Mouse (Mus musculus) adrenal gland, postnatal 25 days (tissue): ENCODE results near the gene Acap2. TPM values are rescaled to one million over a fixed set of nuclear protein-coding genes. Genes with fewer than 3 reads are reported as not detected.
A peak's percentile ranks its signal among the peaks of the same experiment; 100 is the strongest.

ENCODE experiments used
- DNase-seq: peaks from one replicate; pipeline ENCODE4 v3.0.0; 2021; ENCODE audit warnings: mixed read lengths
- long read RNA-seq: library from polyadenylated mRNA; stranded (forward); transcript quantifications from one replicate; pipeline ENCODE4 v2.0.0, GENCODE M21; 2021
- total RNA-seq: library from RNA; stranded (reverse); gene quantifications from 2 replicates; pipeline ENCODE4 v1.2.3, GENCODE M21; 2021

The Acap2 gene
- 43.3 and 49.5 TPM in 2 replicates for total RNA-seq
- long read RNA-seq, transcript Acap2-203 (23 exons, 3,414 nt) = major isoform, 7 of 13 reads
- long read RNA-seq, partial matches to known transcripts = 4 of 13 reads
- long read RNA-seq, other reads (novel, unspliced or antisense) = 2 of 13 reads

DNA sequence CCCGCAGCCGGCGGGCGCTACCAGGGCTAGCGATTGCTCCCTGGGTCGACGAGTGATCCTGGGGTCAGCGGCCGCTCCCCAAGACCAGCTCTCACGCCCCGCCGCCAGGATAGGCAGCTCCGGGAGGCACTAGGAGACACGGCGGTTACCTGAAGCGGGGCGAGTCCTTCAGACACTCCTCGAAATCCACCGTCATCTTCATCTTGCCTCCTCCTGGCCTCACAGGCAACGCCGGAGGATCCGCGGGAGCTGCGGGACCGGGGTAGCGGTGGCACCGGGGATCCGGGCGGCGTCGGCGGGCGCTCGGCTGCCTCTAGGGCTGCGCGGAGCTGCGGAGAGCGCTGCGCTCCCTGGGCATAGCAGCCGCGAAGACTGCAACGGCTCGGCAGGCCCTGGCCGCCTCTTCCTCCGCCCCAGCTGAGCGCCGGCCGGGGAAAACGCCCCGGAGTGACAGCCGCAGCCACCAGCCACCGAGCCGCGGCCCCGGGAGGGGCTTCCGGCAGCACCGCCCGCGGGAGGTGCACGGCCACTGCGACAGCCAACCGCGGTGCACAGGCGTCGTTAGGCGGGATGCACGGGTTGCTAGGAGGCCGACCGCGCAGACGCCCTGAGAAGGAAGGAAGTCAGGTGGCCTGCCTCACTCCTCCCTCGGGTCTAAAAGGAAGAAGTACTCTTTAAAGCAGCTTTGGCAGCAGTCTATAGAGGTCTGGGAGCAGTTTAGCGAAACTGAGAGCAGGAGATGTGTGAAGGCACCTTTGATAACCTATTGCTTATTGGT, at the start of gene Acap2:
Acap2 (minus strand) TSS at position 456 of the 778 bp plus-strand sequence.
- peak; percentile 98 for DNase-seq

DNA sequence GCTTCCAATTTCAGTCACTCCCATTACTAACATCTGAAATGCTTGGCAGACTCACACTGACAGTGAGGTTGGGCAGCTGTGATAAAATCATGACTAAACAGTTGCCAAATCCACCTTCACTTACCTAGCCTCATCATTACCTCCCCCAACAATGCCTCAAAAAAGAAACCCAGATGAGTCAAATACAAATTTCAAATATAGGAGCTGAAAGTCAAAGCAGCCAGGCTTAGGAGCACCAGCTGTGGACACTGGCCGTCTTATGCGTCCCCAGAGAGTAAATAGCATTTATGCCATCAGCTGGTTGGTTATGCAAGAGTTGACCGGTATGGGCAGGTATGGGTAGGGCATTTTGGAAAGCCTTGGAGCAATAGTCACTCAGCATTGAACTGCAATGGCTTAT, 48.4 kb upstream of the Acap2 start:
- DNase-seq = no peak

DNA sequence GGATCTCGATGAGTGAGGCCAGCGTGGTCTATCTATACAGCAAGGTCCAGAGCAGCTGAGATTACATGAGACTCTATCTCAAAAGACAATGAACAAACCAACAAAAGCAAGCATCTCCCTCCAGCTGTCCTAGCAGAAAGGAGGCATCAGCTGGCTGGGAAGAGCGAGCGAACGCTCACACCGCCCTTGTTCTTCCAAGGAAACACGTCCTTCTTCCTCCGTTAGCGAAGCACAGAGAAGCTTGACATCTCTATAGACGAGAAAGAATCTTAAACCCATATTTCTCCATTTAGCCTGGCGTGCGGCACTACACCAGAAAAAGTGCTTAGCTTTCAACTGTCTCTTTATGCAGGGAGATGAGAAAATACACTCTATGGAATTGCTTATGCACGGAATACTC, 47.7 kb upstream of the Acap2 start:
- no peak for DNase-seq

DNA sequence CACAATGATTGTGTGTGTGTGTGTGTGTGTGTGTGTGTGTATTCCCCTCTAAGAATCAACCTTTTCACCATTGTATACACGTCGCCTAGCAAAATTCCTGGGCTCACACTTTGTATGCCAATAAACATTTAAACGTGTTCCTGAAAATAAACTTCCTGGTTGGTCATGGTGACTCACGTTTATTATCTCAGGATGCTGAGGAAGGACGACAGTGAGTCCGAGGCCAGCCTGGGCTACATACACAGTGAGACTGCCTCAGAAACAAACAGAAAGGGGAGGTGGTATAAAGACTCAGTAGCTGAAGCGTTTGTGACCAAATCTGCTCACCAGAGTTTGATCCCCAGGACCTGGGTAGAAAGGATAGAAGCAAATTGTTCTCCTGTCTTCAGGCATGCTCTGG, 46.4 kb upstream of the Acap2 start:
- DNase-seq = no peak

DNA sequence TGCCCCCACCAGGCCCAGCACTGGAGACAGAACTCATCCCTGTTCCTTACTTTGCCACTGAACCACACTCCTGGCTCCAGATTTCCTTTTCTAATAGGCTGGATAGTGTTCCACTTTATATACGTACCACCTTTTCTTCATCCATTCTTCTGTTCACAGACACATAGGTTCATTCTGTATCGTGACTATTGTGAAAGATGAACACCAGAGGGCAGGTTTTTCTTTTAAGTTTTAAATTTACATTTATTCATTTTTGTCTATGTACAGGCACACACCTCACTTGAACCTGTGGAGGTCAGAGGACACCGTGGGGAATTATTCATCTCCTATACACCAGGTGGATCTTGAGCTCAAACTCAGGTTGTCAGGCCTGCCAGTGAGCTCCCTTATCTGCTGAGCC, 43.0 kb upstream of the Acap2 start:
- DNase-seq = no peak

DNA sequence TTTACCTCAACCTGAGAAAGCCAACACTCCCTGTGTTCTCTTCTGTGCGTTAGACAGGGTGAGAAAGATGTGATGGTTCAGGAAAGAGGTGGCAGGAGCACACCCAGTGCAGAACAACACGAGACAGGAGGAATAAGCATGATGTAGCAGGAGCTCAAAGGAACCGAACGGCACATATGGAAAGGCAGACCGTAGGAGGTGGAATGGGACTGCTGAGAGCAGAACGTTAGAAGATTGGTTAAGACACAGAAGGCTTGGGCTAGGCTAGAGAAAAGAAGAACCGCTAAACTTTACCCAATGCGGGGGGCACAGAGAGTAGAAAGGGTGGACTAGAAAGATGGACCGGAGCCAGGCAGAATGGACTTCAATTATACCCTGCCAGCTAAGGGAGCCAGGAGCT, 40.4 kb upstream of the Acap2 start:
- no peak for DNase-seq

DNA sequence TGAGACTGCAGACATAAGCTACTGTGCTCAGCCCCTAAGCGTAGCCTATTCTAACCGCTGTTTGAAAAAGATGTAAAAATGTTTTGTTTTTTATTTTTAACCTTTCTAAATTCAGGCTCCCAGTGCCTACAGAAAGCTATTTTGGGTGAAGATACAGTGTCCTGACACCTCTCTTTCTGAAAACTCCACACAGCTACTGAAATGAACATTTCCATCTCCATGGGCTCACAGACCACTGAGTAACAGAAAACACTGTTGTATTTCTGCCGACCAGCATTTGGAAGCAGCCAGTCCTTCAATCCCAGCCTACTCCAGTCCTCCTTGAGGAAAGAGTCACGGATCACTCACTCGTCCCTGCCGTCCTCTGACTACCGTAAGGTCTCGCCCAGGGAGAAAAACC, 39.5 kb upstream of the Acap2 start:
- no peak for DNase-seq

DNA sequence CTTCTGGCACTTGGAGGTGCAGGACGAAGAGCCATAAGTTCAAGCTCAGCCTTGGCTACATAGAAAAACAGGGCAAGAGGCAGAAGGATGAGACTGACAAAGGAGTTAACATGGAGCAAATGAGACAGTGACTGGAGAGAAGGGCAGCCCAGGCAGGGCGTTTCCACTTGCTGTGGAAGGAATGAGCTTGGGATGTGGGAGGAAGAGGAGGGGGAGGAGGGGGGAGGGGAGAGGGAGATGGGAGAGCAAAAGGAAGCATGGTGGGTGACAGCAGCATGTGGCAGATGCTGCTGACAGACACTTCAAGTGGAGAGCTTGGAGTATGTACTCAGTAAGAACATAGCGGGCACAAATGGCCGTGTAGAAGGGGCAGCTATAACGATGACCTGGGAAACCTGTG, 37.2 kb upstream of the Acap2 start:
- no peak for DNase-seq

DNA sequence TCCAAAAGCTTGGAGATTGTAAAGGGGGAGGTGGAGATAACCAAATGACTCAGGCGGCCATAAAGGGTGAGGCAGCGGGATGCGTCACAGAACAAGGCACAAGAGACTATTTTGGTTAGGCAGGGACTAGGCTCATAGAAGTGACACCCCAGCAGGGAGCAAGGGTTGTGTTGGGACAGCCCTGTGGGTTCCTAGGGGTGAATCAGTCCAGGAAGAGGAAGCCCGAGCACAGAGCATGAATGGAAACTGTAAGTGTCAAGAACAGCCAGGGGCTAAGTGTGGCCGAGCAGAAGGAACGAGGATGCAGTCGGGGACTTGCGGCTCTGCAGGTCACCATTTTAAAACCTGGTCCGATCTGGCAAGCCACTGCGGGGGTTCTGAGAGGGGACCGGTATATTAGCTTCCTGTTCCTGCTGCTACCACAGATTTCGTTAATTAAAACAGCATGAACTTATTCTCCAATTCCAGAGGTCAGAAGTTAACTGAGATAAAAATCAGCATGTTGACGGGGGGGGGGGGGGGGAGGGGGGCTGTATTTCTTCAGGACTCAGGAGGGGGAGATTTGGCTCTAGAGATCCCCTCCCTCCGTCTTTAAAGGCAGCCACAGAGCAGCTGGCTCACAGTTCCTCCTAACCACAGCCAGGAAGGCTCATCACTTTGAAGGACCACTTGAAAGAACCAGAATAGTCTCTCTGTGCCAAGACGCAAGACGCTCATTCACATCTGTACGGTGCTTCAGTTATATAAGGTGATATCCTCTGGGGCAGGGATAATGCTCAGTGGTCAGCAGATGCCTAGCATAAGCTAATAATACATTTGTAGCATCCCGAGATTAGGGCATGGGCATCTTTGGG, 34.6 kb upstream of the Acap2 start:
- DNase-seq = peak; percentile 35

DNA sequence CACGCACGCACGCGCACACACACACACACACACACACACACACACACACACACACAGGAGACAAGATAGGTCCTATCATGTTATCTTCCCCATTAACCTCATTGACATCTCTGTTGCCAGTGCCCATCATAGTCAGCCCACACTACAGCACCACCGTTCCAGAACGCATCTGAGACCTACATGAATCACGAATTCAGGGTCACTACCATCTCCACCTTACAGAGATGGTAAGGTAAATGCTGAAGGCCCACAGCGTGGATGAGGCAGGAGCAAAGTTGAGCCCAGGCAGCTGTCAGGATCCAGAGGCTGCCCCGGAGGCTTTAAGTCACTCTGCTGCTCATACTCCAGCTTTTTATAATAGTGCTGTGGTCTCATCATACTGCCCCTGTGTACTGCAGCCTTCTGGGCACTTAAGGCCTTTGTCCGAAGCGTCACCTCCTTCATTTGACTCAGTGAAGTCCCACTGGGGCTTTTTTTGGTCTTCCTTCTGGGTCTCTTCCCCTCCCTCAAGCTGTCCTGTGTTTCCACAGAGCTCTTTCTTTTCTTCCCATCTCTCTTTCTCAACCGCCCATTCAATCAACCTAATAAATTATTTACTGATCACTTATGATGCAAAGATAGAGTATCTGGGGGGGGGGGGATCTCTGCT, 33.9 kb upstream of the Acap2 start:
- no peak for DNase-seq

DNA sequence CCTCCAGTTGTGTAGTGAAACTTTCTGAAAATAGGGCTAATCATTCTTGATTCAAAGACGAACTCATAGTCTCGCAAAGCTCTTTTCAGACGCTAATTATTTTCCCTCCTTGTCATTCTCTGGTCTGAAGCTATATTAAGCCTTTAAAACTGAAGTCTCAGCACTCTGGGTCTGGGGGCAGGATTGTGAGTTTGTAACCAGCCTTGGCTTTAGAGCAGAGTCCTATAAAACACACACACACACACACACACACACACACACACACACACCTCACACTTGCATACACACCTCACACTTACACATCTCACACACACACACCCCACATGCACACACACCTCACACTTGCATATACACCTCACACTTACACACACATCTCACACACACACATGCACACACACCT, 33.3 kb upstream of the Acap2 start:
- DNase-seq = no peak

DNA sequence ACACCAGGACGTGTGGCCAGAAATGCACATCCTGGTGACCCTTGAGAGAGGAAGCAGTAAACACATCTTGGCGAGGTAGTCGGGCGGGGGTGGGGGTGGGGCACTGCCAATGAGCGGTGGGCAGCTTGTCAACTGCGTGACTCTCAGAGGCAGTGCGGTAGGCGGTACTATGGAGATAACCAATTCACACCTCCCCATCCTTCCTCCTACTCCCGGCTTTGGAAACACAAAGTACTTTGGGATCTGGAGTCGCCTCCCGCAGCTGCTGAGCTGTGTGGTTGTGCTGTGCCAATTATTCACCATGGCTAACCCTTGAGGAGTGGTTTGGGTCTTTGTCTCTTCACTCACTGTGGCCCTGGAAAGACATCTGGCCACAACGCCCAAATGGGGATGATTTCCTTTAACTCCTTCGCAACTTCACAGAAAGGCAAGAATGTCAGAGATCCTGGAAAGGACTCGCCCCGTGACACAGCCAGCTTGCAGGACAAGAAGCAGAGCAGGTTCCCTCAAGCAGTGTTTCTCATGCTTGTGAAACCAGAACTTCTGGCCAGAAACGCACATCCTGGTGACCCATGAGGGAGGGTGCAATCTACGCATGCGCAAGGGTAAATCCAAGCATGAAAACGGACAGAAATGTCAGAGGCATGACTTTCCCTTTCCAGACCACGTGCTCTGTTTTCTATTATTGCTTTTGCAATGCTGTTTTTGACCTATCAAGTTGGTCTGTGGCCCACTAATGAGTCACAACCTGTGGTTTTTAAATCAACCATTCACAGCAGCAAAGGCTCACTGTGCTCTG, 32.7 kb upstream of the Acap2 start:
- peak; percentile 70 for DNase-seq

DNA sequence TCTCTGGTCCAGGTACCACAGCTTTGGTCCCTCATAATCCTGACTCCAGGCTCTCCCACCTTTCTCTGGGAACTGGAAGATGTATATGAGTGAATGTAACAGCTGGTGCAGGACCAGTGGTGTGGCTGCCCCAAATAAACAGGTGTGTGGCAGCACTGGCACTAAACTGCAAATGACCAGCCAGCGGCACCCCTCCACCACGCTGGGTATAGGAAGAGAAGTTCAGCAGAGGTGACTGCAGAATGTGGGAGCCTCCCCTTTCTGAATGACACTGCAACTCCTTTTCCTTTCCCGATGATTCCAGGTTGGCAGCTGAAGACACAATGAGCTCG, 32.1 kb upstream of the Acap2 start:
- no peak for DNase-seq

DNA sequence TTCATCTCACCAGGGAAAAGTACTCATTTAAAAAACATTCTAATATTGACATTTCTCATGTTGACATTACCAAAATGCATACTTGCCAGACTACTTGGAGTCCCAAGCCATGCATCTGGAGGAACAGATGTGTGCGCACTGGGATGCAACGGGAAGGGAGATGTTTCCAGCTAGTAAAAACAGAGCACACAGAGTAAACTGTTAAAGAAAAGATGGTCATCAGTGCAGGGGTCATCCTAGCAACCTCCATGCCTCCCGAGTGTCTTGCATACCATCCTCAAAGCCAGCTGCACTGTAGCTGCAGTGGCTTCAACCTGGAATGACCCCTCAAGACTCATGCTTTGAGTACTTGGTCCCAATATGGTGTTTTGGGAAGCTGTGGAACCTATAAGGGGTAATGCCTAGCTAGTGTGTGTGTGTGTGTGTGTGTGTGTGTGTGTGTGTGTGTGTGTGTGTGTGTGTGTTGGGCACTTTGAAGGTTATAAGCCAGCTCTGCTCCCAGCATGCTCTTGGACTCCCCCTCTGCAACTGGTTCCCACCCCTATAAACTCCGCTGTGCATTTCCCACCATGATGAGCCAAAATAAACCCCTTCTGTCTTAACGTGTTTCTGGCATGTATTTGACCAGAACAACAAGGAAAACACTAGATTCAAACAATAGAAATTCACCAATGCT, 31.6 kb upstream of the Acap2 start:
- DNase-seq = no peak

DNA sequence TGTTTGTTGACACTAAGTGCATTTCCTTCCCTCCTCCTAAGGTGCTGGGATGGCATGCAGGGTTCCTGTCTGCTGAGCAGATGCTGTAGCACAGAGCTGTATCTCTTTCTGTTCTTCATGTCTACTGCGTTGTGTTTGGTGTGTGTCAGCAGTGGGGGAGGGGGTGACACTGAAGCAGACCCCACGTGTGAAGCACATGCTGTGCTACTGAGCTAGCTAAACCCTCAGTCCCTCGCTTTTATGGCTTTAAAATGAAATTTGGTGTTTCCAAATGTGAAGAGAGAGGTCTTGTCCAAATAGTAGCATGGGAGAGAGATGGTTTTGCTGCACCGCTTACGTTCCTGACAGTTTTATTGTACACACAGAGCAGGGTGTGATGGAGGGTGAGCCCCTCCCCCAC, 30.5 kb upstream of the Acap2 start:
- no peak for DNase-seq

DNA sequence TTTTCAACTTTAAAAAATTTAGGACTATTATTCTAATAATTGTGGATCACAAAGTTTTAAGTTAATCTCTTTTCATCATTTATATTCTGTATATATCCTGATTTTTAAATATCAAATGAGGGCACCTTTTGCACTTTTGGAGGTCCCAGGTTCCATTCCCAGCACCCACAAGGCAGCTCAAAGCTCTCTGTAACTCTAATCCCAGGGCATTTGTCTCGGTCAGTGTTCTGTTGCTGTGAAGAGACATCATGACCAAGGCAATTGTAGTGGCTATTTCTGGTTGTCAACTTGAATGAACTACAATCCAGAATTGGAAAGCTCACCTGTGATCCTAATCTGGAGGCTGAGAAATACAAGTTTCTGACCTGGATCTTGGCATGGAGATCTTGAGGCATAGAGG, 26.7 kb upstream of the Acap2 start:
- DNase-seq = no peak

DNA sequence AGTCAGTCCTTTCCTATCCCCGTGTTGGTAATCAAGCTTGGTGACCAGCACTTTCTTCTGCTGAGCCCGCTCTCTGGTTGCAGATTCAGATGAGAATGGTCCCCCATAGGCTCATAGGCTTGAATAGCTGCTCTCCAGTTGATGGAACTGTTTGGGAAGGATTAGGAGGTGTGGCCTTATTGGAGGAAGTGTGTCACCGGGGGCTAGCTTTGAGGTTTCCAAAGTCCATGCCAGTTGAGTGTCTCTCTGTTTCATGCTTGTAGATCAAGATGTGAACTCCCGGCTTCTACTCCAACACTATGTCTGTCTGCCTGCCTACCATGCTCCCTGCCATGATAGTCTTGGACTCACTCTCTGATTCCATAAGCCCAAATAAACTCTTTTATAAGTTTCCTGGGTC, 14.2 kb upstream of the Acap2 start:
- DNase-seq = no peak

DNA sequence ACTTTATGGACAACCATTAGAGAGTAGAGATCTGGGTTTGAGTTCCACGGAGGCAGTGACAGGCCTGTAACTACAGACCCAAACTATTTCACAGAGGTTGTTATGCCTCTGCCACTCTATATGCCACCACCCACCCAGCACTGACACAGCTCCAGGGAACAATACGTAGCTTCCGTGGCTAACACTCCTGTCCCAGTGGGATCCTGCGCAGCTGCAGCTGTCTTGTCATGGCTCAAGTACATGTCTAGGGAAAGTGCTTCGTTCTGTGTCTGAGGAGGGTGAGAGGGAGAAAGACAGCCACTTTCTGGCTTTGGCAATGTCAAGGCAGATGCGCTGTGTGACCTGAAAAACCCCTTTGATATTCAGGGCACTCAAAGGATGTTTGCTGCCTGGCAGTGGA, 12.4 kb upstream of the Acap2 start:
- no peak for DNase-seq

DNA sequence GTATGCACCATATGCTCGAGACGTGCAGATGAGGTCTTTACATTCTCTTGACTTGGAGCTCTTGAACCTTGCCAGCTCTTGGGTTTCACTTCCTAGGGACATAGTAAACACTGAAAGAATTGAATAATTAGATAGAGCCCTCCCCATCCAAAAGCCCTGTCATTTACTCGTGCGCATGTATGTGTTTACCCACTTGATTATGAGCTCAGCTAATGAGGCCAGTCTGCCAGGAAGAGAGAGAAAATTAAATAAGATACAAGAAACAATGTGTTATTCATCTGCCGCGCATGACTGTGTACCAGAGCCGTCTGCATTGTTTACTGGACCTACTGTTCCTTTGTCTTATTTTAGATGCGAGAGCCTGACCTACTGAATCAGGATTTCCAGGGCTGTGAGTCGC, 10.5 kb upstream of the Acap2 start:
- DNase-seq = no peak

DNA sequence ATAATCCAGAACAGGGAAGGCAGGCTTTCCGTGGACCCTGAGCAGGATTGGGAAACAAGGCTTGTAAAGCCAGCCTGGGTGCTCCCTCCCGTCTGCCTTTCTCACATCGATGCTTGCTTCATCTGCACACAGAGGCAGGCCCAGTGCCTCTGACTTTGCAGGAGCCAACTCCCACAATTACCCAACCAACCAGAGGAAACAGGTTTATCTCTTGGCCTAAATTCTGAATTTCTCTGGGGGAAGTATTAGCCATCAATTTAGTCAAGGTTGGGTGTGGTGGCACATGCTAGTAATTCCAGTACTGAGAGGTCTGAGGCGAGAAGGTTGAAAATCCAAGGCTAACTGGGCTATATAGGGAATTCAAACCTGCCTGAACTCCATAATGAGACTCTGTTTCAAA, 9.4 kb upstream of the Acap2 start:
- no peak for DNase-seq

DNA sequence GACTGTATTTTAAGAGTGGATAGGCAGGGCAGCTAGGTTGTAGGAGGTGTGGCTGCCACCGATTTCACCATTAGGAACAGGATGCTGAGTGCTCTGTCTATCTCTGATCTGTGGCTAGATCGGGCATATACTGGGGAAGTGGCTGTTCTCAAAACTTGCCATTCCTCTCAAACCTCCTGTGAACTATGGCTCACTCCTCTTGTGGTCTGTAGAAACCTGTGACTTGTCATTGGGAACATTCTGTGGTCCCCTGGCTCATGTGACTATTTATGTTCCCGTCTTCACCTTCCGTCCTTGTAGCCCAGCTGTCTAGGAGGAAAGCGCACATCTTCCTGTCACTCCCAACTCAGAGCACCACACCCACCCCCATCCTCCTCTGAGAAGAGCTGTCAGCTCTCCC, 8.9 kb upstream of the Acap2 start:
- DNase-seq = no peak

DNA sequence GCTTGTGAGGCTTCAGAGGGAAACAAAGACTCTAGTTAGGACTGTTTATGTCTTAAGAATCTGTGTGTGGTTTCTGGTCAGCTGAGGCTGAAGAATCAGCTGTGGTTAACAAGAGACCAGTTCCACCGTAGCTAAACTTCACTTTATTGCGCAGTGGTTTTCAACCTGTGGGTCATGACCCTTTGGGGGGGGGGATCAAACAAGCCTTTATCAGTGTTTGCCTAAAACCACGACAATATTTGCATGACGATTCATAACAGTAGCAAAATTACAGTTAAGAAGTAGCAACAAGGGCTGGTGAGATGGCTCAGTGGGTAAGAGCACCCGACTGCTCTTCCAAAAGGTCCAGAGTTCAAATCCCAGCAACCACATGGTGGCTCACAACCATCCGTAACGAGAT, 4.7 kb upstream of the Acap2 start:
- DNase-seq = no peak
